Mouse (Mus musculus): ENCODE measurements around the gene Disp1. TPM values are rescaled to one million over a fixed set of nuclear protein-coding genes. Genes with fewer than 3 reads are reported as not detected.

Disp1 gene
- total RNA-seq, 2 experiments from 2014 or later = 10.0 to 14.1 TPM

DNA sequence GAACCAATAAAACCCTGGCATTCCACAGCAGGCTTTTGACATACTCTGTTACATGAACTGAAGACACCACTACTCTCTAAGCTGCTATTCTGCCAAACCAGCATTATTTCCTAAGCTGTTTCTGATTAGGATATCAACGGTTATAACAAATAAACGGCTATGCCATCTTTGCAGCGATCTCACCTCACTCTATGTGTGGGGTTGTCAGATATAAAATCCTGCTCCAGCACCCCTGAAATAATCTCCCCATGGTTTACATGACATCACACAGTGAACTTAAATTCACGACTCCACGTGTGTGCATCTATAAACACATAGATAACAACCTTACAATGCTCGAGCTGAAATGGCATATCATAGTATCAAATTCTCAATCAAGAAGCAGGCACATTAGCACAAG lies 13.7 kb downstream of the Disp1 start:
- intact Hi-C loops (cut with DNase I) = no loop called here
- no peak for DNase-seq

DNA sequence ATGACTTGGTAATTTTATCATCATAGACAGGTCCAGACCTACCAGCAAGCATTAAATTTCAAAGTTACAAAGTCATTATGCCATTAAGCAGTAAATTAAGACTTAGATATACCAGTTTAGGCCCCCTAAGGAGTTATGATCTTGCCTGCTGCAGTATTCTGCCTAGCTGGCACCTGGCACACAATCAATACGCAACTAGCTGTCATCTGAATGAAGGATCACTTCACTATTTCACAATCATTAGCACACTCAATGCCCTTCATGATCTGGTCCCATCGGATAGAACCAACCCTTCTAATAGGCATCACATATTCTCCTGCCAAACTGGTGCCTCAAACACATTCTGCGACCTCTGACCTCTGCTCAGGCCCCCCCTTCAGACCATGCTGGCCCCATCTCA lies 14.2 kb downstream of the Disp1 start:
- no peak for DNase-seq
- intact Hi-C loops (cut with DNase I) = no loop called here

DNA sequence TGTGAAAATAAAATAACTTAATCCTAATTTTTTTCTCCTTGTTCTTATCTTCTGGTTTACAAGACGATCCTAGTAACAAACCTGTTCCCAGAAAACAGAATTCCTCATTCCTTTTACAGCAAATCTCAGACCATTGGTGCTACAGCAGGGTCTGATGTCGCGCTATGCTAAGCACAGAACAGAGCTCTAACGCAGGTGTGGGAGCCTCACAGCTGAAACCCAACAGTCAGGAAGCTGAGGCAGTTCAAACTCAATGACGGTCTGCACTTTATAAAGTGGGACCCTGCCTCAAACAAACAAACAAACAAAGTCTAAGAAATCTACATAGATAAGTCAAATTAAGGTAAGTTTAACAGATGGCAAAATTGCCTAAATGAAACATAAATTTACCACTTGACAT lies 20.4 kb downstream of the Disp1 start:
- intact Hi-C loops (cut with DNase I) = no loop called here

DNA sequence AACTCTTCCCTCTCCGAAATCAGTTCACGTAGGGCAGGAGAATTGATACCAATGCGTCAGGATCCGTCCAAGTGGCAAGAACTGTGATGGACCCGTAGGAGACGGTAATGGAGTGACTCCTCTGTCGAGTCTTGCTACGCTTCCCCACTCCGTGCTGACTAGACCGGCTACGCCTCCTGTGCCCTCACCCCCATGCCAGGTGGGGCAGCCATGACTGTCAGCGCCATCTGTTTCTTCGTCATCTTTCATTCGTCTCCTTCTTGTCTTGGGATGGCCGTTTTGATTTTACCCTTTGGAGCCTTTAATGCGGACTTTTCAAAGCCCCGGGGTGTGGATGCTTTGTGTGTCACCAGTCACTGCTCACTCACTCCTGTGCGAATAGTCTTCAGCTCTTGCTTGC lies 26.6 kb downstream of the Disp1 start:
- DNase-seq = no peak
- intact Hi-C loops (cut with DNase I) = no loop called here

More for the DNA sequence above, 20.4 kb downstream of the Disp1 start:
- DNase-seq = no peak

DNA sequence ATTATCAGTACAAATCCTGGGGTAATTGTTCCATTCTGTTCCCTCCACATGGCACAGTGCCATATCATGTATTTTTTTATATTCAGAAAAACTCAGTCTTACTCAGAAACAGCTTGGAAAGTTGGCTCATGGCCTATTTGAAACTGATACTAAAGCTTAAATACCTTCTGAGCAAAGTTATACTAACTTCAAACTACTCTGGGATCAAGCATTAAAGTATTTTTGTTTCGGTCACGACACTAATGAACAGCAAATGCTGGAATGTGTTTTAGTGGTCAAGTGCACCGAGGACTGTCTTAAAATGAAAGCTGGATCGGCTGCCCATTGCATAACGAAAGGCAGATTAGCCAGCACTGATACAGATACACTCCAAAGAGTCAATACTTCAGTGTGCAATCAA lies 27.2 kb downstream of the Disp1 start:
- no peak for DNase-seq
- intact Hi-C loops (cut with DNase I) = no loop called here

DNA sequence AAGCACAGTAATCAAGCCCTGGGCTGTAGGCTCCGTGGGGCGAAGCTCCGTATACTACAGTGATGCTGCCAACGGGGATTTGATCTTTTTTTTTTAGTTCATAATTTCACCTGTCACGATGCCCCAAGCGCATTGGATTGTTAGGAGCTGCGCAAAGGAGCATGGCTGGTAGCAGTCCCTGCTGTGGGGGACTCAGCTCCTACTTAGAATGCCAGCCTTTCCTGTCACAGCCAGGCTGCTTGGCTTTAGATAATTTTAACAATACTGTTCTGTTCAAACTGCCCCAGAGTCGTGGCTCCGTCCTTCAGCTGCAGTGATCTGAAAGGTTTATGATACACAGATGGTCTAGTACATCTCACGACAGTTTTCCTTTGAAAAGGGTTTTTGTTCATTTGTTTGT lies 29.9 kb downstream of the Disp1 start:
- DNase-seq = no peak
- intact Hi-C loops (cut with DNase I) = no loop called here

DNA sequence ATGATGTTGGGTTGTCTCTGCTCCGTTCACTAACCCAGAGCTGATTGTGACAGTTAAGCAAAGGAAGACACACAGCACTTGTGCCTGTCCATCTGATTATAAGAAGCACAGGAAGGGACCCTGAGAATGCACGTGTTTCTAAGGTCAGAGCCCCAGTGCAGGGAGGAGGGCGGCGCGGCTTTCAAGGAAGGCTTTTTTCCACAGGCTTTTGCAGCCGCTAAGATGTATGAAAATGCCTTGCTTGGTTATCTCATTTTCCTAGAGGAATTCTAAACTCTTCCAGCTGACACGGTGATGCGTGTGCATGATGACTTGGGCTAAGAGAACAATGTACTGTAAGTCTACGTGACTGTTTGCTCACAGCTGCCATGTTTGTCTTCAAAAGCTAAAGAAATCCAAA lies 30.9 kb downstream of the Disp1 start:
- DNase-seq = no peak
- intact Hi-C loops (cut with DNase I) = no loop called here

DNA sequence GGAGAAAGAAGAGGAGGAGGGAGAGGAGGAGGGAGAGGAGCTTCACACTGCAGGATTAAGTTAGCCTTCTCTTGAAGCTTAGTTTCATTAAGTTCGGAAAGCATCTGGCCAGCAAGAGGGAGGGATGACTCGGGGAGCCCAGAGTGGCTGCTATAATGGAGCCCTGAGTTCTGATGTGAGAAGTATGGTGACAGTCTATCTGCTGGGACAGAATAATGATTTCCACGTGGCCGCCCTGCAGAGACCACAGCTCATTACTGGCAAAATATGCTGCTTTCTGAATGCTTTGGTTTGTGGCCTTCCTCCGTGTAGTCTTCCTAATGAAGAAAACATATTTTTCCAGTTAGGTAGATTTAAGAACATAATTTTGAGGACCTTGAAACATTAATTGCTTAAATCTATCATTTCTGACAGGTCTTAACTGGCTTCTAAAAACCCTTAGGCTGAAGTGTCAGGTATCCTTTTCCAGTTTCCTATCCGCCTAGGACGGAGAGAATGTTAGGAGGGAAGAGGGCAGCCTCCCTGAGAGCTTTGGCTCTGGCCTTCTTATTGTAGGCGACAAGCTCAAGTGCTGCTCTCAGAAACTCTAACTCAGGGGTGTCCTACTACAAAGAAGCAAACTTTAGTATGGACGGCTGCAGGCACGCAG lies 32.2 kb downstream of the Disp1 start:
- intact Hi-C loops (cut with DNase I) = no loop called here
- DNase-seq = no peak

DNA sequence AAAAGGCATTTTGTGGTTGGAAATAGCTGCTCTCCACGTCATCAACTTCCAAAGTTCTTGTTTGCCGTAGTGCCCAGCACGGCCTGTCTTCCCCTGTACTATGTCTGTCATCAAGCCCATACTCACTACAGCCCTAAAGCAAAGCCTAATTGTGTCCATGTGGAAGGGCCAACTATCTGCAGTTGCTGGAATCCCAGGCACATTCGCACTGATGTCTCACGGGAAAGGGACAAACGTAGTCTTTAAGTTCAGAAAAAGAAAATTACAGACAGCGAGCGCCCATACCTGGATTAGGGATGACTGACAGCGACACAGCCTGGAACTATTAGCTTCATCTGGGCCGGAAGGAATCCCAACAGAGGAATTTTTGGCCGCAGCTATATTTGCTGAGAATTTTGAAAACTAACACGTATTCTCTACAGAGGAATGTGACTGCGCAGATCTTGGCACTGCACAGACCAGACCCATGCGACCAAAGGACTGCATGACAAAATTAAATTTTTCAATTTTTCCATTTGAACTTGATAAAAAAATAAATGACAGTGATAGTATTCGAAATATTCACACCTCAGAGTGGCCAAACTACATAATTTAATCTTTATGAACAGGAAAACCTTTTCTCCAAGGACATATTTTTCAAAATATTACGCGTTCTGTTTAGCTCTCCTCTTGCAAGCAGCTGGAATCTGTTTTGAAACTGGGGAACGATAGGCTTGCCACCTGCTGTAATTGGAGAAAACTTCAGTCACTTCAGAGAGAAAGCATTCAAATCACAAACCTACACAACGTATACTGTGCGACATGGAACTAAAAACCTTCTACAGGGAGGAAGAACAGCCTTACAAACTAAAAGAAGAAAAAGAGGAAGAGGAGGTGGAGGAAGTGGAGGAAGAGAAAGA lies 33.0 kb downstream of the Disp1 start:
- DNase-seq = peak; percentile 33
- intact Hi-C loops (cut with DNase I) = no loop called here

DNA sequence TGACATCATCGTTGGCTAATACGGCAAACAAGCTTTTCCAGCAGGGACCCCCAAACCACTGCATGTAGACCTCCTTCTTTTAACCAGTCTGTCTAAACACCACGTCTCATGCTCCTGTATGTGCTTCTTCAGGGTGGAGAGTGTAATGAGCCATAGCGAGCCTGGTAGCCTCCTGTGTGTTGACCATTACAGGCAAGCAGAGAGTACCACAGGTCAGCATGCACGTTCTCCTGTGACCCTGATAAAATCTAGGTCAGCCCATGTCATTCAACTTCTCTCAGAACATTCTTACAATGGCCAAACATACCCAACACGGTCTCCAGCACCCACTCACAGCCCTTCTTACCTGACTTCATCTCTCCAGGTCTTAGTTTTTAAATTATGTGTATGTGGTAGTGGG lies 35.8 kb downstream of the Disp1 start:
- no peak for DNase-seq

DNA sequence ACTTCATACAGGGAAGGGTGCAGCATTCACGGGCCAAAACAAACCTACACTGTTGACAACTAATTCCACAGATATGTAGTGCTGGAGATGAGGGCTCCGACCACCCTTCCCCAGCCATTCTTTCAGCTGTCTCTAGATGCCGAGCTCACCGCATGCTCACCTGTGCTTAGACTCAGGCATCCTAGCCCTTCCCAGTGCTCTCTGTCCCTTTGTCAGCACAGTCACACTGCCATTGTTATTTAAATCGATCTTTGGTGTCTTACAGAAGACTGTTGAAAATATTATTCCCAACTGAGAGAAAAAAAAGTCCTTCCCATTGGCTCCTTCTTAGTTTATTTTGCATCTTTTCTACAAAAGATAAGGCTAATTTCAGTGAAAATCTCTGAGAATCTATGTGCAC lies 36.6 kb downstream of the Disp1 start:
- intact Hi-C loops (cut with DNase I) = no loop called here
- no peak for DNase-seq

More for the DNA sequence above, 35.8 kb downstream of the Disp1 start:
- intact Hi-C loops (cut with DNase I) = no loop called here

DNA sequence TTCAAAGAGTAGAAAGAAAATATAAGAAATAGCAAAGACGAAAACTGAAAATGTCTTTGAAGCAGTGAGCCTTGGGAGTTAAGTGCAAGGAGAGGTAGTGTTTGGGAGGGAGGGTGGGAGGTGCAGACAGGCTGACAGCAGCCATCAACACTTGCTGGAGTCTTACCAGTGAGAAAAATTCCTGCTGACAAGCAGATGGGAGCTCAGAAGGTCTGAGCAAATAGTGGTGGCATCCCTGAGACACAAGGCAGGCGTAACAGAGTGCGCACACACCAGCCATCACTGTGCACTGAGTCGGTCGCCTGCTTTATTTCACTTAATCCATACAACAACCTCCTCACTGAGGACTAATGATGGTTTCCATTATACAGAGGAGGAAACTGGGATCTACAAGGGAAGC lies 37.8 kb downstream of the Disp1 start:
- no peak for DNase-seq
- intact Hi-C loops (cut with DNase I) = no loop called here

DNA sequence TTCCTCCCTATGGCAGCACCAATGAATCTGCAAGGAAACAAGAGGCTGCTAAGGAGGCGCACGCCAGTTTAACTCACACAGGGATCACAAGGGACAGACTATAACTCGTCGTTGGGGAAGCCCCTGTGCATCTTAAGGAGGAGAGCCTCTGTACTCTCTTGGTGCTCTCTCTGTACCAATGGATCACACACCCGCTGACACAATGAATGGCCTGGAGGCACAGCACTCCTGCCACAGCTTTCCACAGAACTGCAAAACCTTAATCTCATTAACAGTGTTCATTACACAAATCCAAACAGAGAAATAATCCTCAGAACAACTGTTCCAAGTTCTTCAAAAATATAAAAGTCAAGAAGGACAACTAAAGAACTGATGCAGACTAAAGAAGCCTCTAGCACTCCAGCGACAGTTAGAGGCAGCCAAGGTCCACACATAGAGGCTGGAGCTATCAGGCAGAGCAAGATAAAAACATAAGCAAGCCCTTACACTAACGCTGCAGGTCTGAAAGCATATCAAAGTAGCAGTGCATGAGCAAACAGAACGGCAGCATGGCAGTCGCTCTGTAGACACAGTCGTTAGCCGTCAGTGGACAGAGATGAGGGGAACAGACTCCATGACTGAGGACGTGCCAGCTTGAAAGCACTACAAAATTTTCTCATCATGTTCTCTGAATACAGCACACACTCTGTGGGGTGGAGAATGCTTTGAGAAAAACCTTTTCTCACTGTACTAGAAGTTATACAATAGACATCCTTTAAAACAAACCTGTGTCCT lies 38.5 kb downstream of the Disp1 start:
- no peak for DNase-seq
- intact Hi-C loops (cut with DNase I) = no loop called here

DNA sequence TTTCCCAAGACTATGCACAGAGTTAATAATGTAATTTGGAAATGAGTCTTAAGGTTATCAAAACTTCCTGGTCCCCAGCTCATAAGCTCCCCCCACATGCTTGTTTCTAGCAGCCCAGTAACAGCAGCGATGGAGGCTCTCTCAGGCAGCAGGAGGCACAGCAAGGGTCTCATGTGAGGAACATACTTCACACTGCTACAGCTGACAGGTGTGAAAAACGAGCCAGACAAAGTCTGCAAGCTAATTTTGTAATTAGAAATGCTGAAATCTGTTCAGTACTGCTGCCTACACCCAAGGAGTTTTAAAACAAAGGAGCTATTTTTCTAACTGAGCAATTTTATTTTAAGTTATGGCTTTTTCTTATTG lies 40.3 kb downstream of the Disp1 start:
- DNase-seq = no peak
- intact Hi-C loops (cut with DNase I) = no loop called here

DNA sequence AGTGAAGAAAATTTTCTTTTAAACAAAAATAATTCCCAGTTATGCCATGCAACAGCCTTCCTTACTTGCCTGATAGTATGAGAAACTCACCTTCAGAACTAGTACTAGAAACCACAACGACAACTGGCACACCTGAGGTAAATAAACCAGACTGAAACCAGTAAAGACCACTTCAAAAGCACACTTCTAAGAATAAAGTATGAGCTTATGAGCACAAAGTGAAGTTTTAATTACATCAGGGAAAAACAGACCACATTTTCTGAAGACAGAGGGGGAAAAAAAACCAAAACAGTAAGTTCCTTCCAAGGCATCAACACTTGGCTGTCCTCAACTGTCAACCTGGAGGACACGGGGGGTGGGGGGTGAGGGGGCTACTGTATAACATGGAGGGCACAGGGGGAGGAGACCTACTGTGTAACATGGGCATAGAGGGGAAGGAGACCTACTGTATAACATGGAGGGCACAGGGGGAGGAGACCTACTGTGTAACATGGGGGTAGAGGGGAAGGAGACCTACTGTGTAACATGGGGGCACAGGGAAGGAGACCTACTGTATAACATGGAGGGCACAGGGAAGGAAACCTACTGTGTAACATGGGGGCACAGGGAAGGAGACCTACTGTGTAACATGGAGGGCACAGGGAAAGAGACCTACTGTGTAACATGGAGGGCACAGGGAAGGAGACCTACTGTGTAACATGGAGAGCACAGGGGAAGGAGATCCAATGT lies 40.9 kb downstream of the Disp1 start:
- intact Hi-C loops (cut with DNase I) = no loop called here
- no peak for DNase-seq

DNA sequence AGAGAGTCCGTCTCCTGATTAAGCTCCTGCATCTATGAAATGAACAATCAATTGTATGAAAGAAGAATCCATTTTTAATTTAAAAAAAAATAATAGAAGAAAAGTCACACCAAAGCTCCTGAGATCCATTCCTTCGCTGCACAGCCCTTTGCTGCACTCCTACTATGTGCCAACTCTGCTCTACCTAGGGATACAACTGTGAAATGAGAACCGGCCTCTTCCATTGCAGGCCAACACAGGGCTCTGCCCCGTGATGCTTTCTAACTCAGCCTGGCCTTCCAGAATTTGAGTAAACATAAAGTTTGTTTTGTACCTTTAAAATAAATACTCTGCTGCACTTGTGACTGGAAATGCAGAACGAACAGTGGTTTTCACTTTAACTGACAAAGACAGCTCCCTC lies 42.0 kb downstream of the Disp1 start:
- intact Hi-C loops (cut with DNase I) = no loop called here
- no peak for DNase-seq

DNA sequence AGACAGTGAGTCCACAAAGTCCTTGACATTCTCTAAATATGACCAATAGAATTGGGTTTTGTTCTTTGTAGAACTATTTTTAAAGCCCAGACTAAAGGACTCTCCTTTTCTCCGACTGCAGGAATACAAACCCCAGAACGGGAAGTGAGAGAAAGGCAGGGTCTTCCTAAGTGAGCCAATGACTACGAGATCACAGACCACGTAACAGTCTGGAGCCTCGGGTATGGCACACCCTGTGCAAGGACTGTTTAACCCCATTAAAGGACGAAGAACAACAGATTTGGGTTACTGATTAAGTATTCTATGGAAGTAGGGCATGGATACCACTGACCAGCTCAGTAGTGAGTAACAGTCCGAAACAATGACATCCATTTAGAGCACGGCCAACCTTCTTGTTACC lies 46.1 kb downstream of the Disp1 start:
- no peak for DNase-seq
- intact Hi-C loops (cut with DNase I) = no loop called here

DNA sequence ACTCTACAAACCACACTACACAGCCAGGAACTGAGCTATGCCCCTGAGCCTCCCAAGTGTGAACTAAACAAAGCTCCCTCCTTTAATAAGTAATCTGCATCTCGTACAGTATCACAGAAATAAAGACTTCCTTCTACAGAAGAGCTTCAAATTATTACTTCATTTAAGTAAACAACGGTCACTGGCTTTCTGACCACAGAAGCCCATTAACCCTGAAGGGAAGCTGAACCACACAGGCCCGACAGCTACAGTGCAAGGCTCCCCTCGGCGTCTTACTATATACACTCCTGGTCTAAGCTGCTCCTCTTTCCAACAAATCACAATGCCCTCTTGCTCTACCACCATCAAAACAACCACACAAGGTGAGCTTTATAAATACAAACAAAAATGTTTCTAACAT lies 50.2 kb downstream of the Disp1 start:
- intact Hi-C loops (cut with DNase I) = no loop called here
- no peak for DNase-seq

DNA sequence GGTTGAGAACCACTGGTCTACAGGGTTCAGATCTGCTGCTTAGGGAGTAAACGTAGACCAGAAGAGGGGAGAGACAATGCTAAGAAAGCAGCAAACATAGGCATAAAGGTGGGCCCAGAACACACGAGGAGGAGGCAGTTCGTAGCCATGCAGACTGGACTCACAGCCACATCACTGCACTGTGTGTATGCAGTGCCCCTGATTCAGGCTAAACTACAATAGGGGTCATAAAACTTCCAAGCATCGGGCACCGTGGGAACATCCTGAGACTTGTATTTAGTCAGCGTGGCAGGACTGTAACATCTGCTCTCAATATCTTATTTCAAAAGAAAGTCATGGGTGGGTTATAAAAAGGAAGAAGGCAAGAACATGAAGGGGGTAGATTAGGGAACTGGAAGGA lies 52.9 kb downstream of the Disp1 start:
- intact Hi-C loops (cut with DNase I) = no loop called here
- DNase-seq = no peak

DNA sequence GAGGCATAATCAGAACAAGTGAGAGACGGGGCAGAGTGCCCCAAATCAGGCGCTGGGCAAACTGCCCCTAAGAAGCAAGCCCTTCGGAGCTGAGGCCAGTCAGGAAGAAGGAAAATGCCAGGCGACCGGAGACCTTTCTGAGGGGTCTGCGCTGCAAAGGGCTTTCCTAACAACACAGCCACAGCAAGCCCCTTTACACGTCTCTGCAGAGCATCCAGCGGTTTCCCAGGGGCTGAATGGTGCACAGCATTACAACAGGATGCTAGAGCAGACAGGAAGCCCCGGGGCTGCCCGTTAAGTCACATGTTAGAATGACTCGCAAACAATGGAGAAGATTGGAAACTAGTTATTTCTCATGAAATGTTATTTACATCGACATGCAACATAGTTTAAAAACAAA lies 53.5 kb downstream of the Disp1 start:
- intact Hi-C loops (cut with DNase I) = no loop called here
- no peak for DNase-seq

DNA sequence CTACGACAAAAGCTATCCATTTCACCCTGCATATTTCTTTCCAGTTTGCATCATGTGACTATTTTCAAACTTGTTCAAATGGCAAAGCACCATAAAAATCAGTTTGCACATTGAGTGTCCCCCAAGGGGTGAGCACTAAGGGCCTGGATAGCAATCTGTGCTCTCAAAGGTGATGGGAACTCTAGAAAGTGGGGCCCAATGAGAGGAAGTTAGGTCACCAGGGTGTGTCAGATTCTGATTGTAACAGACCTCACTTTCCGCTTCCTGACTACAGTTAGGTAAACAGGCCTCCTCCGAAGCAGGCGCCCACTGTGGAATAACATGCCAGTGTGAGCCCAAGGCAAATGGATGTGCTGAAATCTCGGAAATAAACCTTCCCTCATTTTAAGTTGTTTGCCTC lies 54.6 kb downstream of the Disp1 start:
- DNase-seq = no peak
- intact Hi-C loops (cut with DNase I) = no loop called here
